Mouse (Mus musculus) midbrain, embryonic 13.5 days (tissue): ENCODE measurements around the gene Nxpe5. TPM values are rescaled to one million over a fixed set of nuclear protein-coding genes. Genes with fewer than 3 reads are reported as not detected.
A peak's percentile ranks its signal among the peaks of the same experiment; 100 is the strongest.

ENCODE experiments used
- ATAC-seq: fragments of 200-750 bp; cut with Nextera tagmentation; 2 replicates; pipeline ENCODE4 v1.8.0; 2017; ENCODE audit warnings: mild to moderate bottlenecking, moderate TSS enrichment, moderate library complexity
- H3K27ac ChIP-seq: fragments of 300-500 bp; sonication (generic); 2 replicates; pipeline ENCODE4 v1.5.1; 2015; ENCODE audit warnings: inconsistent platforms, mild to moderate bottlenecking, moderate library complexity
- H3K27me3 ChIP-seq: fragments of 300-500 bp; sonication (generic); 2 replicates; pipeline ENCODE4 v1.6.1; 2015; ENCODE audit warnings: mild to moderate bottlenecking, inconsistent platforms
- H3K36me3 ChIP-seq: fragments of 300-500 bp; sonication (generic); 2 replicates; pipeline ENCODE4 v1.6.1; 2015; ENCODE audit warnings: mild to moderate bottlenecking, inconsistent platforms
- H3K4me1 ChIP-seq: fragments of 300-500 bp; sonication (generic); replicated peaks from 2 replicates; pipeline ENCODE4 v1.6.1; 2015; ENCODE audit warnings: inconsistent platforms
- H3K4me2 ChIP-seq: fragments of 300-500 bp; sonication (generic); replicated peaks from 2 replicates; pipeline ENCODE4 v1.6.1; 2015; ENCODE audit warnings: moderate library complexity, mild to moderate bottlenecking, inconsistent platforms
- H3K4me3 ChIP-seq: fragments of 300-500 bp; sonication (generic); replicated peaks from 2 replicates; pipeline ENCODE4 v1.5.1; 2015; ENCODE audit warnings: mild to moderate bottlenecking, inconsistent platforms
- H3K9ac ChIP-seq: fragments of 300-500 bp; sonication (generic); replicated peaks from 2 replicates; pipeline ENCODE4 v1.6.1; 2015; ENCODE audit warnings: mild to moderate bottlenecking, inconsistent platforms
- H3K9me3 ChIP-seq: fragments of 300-500 bp; sonication (generic); 2 replicates; pipeline ENCODE4 v1.6.1; 2016; ENCODE audit warnings: mild to moderate bottlenecking, inconsistent platforms
- WGBS: fragments of 180-500 bp; shearing (Covaris S2); methylation state at CpG from one replicate; pipeline ENCODE4 v1.1.7; 2015; 5-methylcytosine and 5-hydroxymethylcytosine counted together
- polyA plus RNA-seq: library from polyadenylated mRNA; unstranded; fragments of >200 nt; fragmentation: Nextera tagmentation; extraction: Ambion mirVana; gene quantifications from 2 replicates; pipeline ENCODE4 v1.2.1, GENCODE M21; 2015

Gene Nxpe5
- polyA plus RNA-seq, 1 experiment from 2014 or later: not detected

DNA sequence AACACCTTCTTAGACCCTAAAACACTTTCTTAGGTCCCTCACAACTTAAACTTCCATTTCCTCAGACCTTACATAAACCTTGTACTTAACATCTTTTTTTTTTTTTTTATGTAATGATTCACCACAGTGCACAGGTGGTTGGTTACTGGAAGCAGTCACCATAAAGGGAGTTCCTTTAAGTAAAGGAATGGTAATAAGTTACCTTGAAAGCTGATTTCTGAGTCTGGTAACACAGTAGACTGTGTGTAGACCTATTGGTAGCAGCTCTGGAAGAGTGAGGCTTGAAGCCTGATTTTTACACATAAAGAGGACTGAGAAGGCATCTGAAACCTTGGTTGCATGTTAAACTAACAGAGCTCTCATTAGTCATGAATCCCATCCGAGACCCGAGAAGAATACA, 5.8 kb upstream of the Nxpe5 start:
- no peak overlapping the region for H3K9ac ChIP-seq
- H3K4me2 ChIP-seq: no peak overlapping the region
- no peaks in the 10 kb centered on the region for H3K27me3 ChIP-seq
- 80% methylated on average over 2 of the region's 2 CpGs for WGBS
- ATAC-seq: no peak
- H3K4me3 ChIP-seq: no peak overlapping the region
- H3K9me3 ChIP-seq: peaks cover 25% of the 10 kb centered on the region
- no peaks in the 10 kb centered on the region for H3K36me3 ChIP-seq
- H3K4me1 ChIP-seq: no peaks in the 10 kb centered on the region
- no peak overlapping the region for H3K27ac ChIP-seq

DNA sequence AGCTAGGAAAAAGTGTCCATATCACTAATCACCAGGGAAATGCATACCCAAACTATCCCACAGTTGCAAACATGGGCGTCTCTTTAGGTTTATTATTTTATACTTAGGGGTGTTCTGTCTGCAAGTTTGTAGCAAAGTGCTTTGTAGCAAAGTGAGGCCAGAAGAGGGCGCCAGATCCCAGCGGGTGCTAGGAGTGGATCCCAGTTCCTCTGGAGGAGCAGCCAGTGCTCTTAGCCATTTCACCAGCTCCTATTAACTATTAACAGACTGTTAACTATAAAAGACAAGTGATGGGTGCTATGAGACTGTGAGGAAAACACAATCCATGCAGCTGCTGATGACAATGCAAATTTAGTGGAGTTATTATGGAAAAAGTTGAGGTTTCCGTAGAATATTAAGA, 3.6 kb upstream of the Nxpe5 start:
- Histone ChIP-seq H3K9ac (no peak overlapping the region), H3K27ac (no peak overlapping the region), H3K4me2 (no peak overlapping the region), H3K27me3 (no peaks in the 10 kb centered on the region), H3K4me1 (no peaks in the 10 kb centered on the region), H3K36me3 (no peaks in the 10 kb centered on the region), H3K4me3 (no peak overlapping the region), H3K9me3 (0 out of 2 replicates have a peak, but pooled peaks cover 6% of the 10 kb centered on the region)
- no peak for ATAC-seq
- WGBS: 24% methylated on average over 4 of the region's 4 CpGs

DNA sequence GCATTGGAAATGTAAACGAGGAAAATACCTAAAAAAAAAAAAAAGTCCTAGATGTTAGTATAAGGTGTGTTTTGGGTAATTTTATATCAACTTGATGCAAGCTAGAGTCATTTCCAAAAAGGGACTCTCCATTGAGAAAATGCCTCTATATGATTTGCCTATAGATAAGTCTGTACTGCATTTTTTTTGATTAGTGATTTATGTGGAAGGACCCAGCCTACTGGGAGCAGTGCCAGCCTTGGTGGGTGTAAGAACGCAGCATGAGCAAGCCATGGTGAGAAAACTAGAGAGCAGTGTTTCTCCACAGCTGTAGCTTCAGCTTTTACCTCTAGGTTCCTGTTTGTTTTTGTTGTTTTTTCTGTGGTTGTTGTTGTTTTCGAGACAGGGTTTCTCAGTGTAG, 2.4 kb upstream of the Nxpe5 start:
- Histone ChIP-seq H3K4me1 (no peaks in the 10 kb centered on the region), H3K4me3 (no peak overlapping the region), H3K27ac (no peak overlapping the region), H3K9me3 (no peaks in the 10 kb centered on the region), H3K9ac (no peak overlapping the region), H3K4me2 (no peak overlapping the region), H3K27me3 (no peaks in the 10 kb centered on the region), H3K36me3 (no peaks in the 10 kb centered on the region)
- WGBS: 65% methylated on average over 3 of the region's 3 CpGs
- ATAC-seq: no peak

DNA sequence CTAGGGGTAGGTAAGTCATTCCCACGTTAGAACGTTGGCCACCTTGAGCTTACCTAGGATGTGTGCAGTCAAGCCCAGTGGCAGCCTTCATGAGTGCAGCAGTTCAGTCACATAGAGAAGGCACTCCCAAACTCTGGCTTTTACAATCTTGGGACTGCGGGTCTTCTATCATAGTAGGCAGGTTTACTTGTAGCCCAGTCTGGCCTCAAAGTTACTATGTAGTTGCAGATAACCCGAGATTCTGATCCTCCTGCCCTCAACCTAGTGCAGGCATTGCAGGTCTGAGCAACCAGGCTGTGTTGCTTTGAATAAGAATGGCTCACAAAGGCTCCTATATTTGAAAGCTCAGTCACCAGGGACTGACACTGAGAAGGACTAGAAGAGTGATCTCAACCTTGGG, 793 bp downstream of the Nxpe5 start:
- H3K4me1 ChIP-seq: no peaks in the 10 kb centered on the region
- no peak overlapping the region for H3K9ac ChIP-seq
- no peak overlapping the region for H3K27ac ChIP-seq
- no peak for ATAC-seq
- H3K4me2 ChIP-seq: no peak overlapping the region
- WGBS: 76% methylated on average over 4 of the region's 4 CpGs
- no peaks in the 10 kb centered on the region for H3K9me3 ChIP-seq
- no peaks in the 10 kb centered on the region for H3K27me3 ChIP-seq
- H3K36me3 ChIP-seq: no peaks in the 10 kb centered on the region
- no peak overlapping the region for H3K4me3 ChIP-seq

DNA sequence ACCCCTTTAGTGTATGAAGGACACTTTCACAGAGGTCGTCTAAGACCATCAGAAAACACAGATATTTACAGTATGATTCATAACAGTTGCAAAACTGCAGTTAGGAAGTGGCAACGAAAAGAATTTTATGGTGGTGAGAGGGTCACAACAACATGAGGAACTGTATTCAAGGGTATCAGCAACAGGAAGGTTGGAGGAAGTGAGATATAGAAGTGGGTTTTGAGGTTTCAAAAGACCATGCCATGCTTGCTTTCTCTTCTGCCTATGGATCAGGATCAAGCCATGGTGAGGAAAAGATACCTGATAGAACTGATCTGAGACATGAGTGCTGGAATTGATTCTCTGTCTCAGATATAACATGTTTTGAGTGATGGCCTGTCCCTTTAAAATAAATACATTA, 1.7 kb downstream of the Nxpe5 start:
- no peak for ATAC-seq
- 79% methylated on average over 2 of the region's 2 CpGs for WGBS
- H3K9me3 ChIP-seq: no peaks in the 10 kb centered on the region

DNA sequence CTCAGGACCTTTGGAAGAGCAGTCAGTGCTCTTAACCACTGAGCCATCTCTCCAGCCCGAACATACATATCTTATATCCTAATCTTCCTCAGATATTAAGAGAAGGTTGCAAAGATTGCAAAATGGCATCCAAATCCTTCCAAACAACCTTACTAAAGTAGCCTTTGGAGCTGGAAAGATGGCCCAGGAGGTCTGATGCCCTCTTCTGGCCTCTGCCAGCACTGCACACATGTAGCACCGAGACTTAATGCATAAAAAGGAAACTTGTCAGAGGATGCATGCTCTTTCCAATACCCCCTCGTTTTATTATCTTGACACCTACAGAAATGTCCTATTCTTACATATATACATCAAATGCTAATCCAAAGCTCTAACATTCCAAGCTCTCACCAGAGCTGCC, 2.3 kb downstream of the Nxpe5 start:
- no peak for ATAC-seq
- Histone ChIP-seq H3K4me2 (no peak overlapping the region), H3K9ac (no peak overlapping the region), H3K27ac (no peak overlapping the region), H3K4me1 (no peaks in the 10 kb centered on the region), H3K27me3 (no peaks in the 10 kb centered on the region), H3K36me3 (no peaks in the 10 kb centered on the region), H3K9me3 (no peaks in the 10 kb centered on the region), H3K4me3 (no peak overlapping the region)
- 58% methylated on average over 3 of the region's 3 CpGs for WGBS

More for the DNA sequence above, 1.7 kb downstream of the Nxpe5 start:
- no peaks in the 10 kb centered on the region for H3K27me3 ChIP-seq
- H3K4me1 ChIP-seq: no peaks in the 10 kb centered on the region
- H3K9ac ChIP-seq: no peak overlapping the region
- H3K36me3 ChIP-seq: no peaks in the 10 kb centered on the region
- no peak overlapping the region for H3K4me2 ChIP-seq
- H3K4me3 ChIP-seq: no peak overlapping the region
- H3K27ac ChIP-seq: no peak overlapping the region

DNA sequence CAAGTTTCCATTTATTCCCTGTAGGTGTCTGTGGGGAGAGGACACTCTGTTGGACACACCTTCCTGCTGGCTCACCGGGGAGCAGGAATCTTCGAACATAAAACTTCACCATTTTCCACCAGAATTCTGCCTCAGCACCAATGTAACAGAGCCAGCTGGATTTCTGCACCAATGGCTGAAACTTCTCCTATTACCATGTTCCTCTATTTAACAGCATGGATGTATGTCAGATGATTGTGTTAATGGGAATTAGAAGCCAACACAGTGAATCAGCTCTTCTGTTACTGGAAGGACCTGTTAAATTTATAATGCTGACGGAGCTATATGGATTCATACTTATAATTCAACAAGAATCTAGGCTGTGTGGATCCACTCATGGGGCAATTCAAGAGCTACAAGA, 3.8 kb downstream of the Nxpe5 start:
- Histone ChIP-seq H3K9me3 (no peaks in the 10 kb centered on the region), H3K4me2 (no peak overlapping the region), H3K27ac (no peak overlapping the region), H3K27me3 (no peaks in the 10 kb centered on the region), H3K36me3 (no peaks in the 10 kb centered on the region), H3K4me1 (no peaks in the 10 kb centered on the region), H3K4me3 (no peak overlapping the region), H3K9ac (no peak overlapping the region)
- WGBS: 94% methylated on average over 3 of the region's 3 CpGs
- ATAC-seq: no peak

DNA sequence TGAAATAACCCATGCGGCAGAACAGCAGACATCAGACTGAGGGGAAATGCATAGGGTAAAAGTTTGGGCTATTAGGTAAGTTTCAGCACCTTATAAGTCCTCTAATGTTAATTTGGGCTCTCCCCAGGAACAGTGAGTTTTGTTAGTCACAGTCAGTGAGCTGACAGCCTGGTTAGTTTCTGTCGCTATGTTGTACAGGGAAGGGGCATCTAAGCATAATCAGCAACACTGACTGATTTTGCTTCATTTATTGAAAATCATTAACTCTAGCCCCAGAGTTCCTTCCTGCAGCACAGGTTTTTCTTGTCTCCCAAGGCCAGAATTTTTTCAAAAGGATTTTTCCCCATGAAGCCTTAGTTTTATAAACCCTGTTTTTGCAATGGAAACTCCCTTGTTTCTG, 8.1 kb downstream of the Nxpe5 start:
- H3K36me3 ChIP-seq: no peaks in the 10 kb centered on the region
- WGBS: 88% methylated on average over 2 of the region's 2 CpGs
- H3K27me3 ChIP-seq: no peaks in the 10 kb centered on the region
- H3K27ac ChIP-seq: no peak overlapping the region
- H3K9ac ChIP-seq: no peak overlapping the region
- H3K4me3 ChIP-seq: no peak overlapping the region
- no peaks in the 10 kb centered on the region for H3K9me3 ChIP-seq
- no peak for ATAC-seq
- no peaks in the 10 kb centered on the region for H3K4me1 ChIP-seq
- H3K4me2 ChIP-seq: no peak overlapping the region

DNA sequence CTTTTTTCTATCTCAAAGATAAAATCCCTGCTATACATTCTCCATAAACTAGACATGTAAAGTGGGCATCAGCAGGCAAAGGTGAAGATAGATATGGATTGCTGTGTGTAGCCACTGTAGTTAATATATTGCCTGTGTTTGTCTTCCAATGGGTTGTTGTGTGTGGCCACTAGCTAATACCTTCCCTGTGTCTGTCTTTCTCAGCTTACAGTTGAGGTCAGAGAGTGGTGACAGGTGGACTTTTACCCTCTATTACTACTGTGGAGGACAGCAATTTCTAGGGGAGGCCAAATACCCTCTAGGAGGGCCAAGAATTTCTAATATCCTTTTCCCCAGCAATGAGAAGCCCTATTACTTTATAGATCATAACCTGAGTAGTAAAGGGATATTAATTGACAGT, 8.5 kb downstream of the Nxpe5 start:
- H3K36me3 ChIP-seq: no peaks in the 10 kb centered on the region
- no peaks in the 10 kb centered on the region for H3K4me1 ChIP-seq
- H3K9ac ChIP-seq: no peak overlapping the region
- no peaks in the 10 kb centered on the region for H3K9me3 ChIP-seq
- no peak overlapping the region for H3K4me2 ChIP-seq
- no peak overlapping the region for H3K4me3 ChIP-seq
- no peak overlapping the region for H3K27ac ChIP-seq
- no peak for ATAC-seq
- H3K27me3 ChIP-seq: no peaks in the 10 kb centered on the region

DNA sequence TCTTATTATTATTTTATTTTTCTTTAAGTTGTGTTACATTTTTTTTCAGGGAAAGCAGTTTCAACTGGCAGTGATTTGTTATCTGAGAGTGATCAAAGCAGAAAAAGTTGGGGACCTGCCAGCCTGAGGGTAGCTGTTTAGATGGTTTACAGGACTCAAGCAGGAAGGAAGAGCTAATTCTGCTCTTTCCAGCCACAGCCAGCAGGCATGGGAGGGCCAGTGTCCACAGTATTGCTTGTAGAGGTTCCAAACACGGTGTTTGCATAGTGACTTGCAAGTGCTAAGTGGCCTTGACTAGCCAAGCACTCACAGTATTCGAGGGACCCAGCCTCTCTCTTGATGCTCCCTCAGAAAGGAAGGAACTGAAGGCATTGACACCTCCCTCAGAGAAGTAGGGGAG, 15.8 kb downstream of the Nxpe5 start:
- Histone ChIP-seq H3K4me2 (no peak overlapping the region), H3K27ac (no peak overlapping the region), H3K27me3 (no peaks in the 10 kb centered on the region), H3K9ac (no peak overlapping the region), H3K9me3 (no peaks in the 10 kb centered on the region), H3K4me3 (no peak overlapping the region), H3K36me3 (no peaks in the 10 kb centered on the region), H3K4me1 (no peaks in the 10 kb centered on the region)
- WGBS: 50% methylated on average over 2 of the region's 2 CpGs
- no peak for ATAC-seq

DNA sequence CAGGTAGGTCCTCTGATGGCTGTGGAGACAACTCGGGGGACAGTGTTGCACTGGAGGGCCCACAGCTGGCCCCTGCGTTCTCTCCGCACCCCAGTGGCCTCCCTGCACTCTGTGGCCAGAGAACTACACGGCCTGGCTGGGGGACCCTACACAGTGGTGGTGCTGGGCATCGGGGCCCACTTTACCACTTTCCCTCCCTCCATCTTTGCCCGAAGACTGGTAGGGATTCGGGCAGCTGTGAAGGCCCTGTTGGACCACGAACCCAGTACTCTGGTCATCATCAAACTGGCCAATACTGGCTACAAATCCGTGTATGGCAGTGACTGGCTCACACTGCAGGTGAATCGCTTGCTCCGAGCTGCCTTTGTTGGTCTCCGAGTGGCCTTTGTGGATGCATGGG, 25.4 kb downstream of the Nxpe5 start:
- Histone ChIP-seq H3K4me3 (no peak overlapping the region), H3K4me2 (no peak overlapping the region)

DNA sequence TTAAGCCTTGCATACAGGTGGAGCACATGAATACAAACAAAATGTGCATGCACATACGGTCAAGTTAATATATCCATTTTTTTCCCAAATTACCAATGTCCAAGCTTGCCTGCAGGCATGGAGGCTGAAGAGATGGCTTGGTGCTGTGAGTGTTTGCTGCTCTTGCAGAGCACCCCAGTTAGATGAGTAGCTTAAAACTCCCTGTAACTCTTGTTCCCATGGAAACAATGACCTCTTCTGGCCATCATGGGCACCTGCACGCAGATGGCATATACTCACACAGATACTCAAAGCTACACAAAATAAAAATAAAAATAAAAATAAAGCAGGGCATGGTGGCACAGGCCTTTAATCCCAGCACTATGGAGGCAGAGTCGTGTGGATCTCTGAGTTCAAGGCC, 27.4 kb downstream of the Nxpe5 start:
- no peak overlapping the region for H3K4me3 ChIP-seq
- 91% methylated on average over 3 of the region's 3 CpGs for WGBS

More for the DNA sequence above, 25.4 kb downstream of the Nxpe5 start:
- no peaks in the 10 kb centered on the region for H3K27me3 ChIP-seq
- peaks cover 8% of the 10 kb centered on the region for H3K4me1 ChIP-seq
- H3K27ac ChIP-seq: no peak overlapping the region
- WGBS: 89% methylated on average over 12 of the region's 12 CpGs
- H3K36me3 ChIP-seq: no peaks in the 10 kb centered on the region
- no peak for ATAC-seq
- no peaks in the 10 kb centered on the region for H3K9me3 ChIP-seq
- no peak overlapping the region for H3K9ac ChIP-seq

DNA sequence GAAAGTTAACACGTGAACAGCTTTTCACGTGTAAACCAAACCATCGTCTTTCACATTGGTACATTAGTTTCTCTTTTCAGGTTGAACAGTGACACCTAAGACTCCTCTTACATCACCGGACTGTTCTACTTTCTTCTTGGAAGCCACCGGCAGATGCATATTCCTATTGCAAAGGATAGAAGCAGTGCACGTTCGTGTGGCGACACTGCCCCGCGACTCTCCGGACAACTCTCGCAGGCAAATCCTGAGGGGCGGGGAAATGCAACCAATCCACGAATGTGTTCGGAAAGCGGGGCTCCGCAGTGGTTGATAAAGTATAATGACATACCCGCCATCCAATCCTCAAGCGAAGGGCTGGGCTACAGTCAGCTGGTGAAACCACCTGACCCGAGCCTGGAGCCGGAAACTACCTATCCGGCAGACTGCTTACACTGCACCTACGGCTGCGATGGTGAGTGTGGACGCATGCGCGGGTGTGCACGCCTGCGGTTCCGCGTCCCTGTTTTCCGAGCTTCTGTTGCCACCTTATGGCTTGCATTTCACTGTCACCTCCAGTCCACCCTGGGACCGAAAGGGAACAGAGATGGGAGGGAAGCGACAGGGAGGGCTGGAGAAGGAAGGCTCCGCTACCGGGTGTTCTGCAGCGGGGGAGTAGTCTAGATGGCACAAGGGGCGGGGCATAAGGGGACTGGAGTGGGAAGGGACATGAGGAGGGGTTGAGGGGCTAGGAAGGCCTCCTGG, 29.8 kb downstream of the Nxpe5 start, which contains the start of gene Lamtor4:
Gene Lamtor4, plus strand, starts transcription at position 130 of the 741 bp plus-strand sequence.
- Histone ChIP-seq H3K9ac (peak within 1 kb of the TSS; percentile 73), H3K4me2 (peak within 1 kb of the TSS; percentile 82), H3K4me1 (peaks cover 16% of the 10 kb centered on the region), H3K9me3 (no peaks in the 10 kb centered on the region), H3K36me3 (peaks cover 32% of the 10 kb centered on the region), H3K27ac (peak within 1 kb of the TSS; percentile 85), H3K27me3 (no peaks in the 10 kb centered on the region), H3K4me3 (peak within 1 kb of the TSS; percentile 65)
- WGBS: under 1% methylated on average over 38 of the region's 38 CpGs
- ATAC-seq: peak; percentile 100

More for the DNA sequence above, 27.4 kb downstream of the Nxpe5 start:
- H3K36me3 ChIP-seq: 0 out of 2 replicates have a peak, but pooled peaks cover 8% of the 10 kb centered on the region
- H3K9me3 ChIP-seq: no peaks in the 10 kb centered on the region
- ATAC-seq: no peak
- H3K27ac ChIP-seq: no peak overlapping the region
- no peaks in the 10 kb centered on the region for H3K27me3 ChIP-seq
- no peak overlapping the region for H3K4me2 ChIP-seq
- peaks cover 16% of the 10 kb centered on the region for H3K4me1 ChIP-seq
- no peak overlapping the region for H3K9ac ChIP-seq
